Mouse (Mus musculus): ENCODE data around the gene Shank1. TPM values are rescaled to one million over a fixed set of nuclear protein-coding genes. Genes with fewer than 3 reads are reported as not detected.

The Shank1 gene
- polyA plus RNA-seq, 1 experiment = 51.0 TPM

- no peak overlapping the region for H3K27ac ChIP-seq (ENCODE audit: insufficient read depth, low read depth, low read length)
- 35% methylated on average over 10 of the region's 10 CpGs for WGBS
- TF ChIP-seq CTCF (IDR thresholded peaks at IDR 0.05; ENCODE audit: insufficient read depth, low read depth, low read length) (no peak), POLR2A (IDR thresholded peaks at IDR 0.05; ENCODE audit: insufficient read depth, low read depth, low read length) (no peak)
These were observed 47.5 kb downstream of the Shank1 start for GRCm38 (mm10) chr7:44357531-44357930.

GRCm38 (mm10) chr7:44358012-44358411 is 48.0 kb downstream of the Shank1 start:
- no peak overlapping the region for H3K27ac ChIP-seq (ENCODE audit: insufficient read depth, low read depth, low read length)
- peaks cover 54% of the 10 kb centered on the region for H3K4me1 ChIP-seq (ENCODE audit: control insufficient read depth, insufficient read depth, low read length)
- TF ChIP-seq CTCF (IDR thresholded peaks at IDR 0.05; ENCODE audit: insufficient read depth, low read depth, low read length) = no peak
- no peak for TF ChIP-seq POLR2A (IDR thresholded peaks at IDR 0.05; ENCODE audit: insufficient read depth, low read depth, low read length)
- WGBS = 32% methylated on average over 5 of the region's 5 CpGs
- H3K4me3 ChIP-seq (ENCODE audit: insufficient read depth, low read depth, low read length) = no peak overlapping the region

More at GRCm38 (mm10) chr7:44357531-44357930, 47.5 kb downstream of the Shank1 start:
- Histone ChIP-seq H3K4me1 (ENCODE audit: control insufficient read depth, insufficient read depth, low read length) (peaks cover 59% of the 10 kb centered on the region), H3K4me3 (ENCODE audit: insufficient read depth, low read depth, low read length) (no peak overlapping the region)

DNA sequence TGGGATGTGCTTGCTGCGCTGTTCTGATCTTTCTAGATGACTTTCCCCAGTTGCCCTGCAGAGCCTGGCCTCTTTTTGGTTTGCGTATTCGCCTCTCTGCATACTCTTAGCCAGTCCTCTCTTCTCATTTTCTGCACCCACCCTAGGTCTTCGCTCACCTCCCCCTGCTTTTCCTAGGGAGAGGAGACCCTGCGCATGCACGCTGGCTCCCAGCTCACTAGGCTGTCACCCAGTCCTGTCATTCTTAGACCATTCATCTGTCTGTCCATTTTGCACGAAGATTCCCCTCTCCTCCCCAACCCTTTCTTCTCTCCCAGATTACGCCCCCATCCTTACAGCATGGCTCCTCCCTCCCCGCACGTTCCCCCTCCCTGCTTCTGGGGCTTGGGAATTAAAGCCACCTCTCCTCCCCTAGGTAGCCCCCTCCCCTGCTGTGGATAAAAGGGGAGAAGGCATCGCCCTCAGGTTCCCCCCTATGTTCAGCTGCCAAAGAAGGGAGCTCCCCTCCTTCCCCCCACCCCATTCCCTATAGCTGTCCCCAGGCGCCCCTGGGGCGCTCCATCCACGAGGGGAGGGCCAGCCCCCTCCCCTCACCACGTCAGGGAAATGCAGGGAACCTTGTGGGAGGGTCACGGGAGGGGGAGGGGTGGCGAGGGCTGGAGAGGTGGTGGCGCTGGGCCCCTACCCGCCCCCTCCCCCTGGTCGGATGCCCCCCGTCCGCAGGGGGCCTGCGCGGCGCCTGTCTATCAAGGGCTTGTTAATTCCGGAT is 49.0 kb downstream of the Shank1 start:
- TF ChIP-seq POLR2A (IDR thresholded peaks at IDR 0.05; ENCODE audit: insufficient read depth, low read depth, low read length) = no peak
- no peak for TF ChIP-seq CTCF (IDR thresholded peaks at IDR 0.05; ENCODE audit: insufficient read depth, low read depth, low read length)
- Histone ChIP-seq H3K4me1 (ENCODE audit: control insufficient read depth, insufficient read depth, low read length) (peaks cover 44% of the 10 kb centered on the region), H3K4me3 (ENCODE audit: insufficient read depth, low read depth, low read length) (0 out of 2 replicates have a peak overlapping the region, but pooled peaks have one; percentile 9), H3K27ac (ENCODE audit: insufficient read depth, low read depth, low read length) (peak overlapping the region; percentile 43; the same call in 1 of the 2 replicates)
- WGBS = 7% methylated on average over 23 of the region's 26 CpGs

GRCm38 (mm10) chr7:44359908-44360672 is 50.0 kb downstream of the Shank1 start:
- Histone ChIP-seq H3K4me3 (ENCODE audit: insufficient read depth, low read depth, low read length) (peak overlapping the region; percentile 69), H3K27ac (ENCODE audit: insufficient read depth, low read depth, low read length) (peak overlapping the region; percentile 93), H3K4me1 (ENCODE audit: control insufficient read depth, insufficient read depth, low read length) (peaks cover 39% of the 10 kb centered on the region)
- no peak for TF ChIP-seq CTCF (IDR thresholded peaks at IDR 0.05; ENCODE audit: insufficient read depth, low read depth, low read length)
- peak; percentile 83 for TF ChIP-seq POLR2A (IDR thresholded peaks at IDR 0.05; ENCODE audit: insufficient read depth, low read depth, low read length)
- under 1% methylated on average over 54 of the region's 54 CpGs for WGBS

DNA sequence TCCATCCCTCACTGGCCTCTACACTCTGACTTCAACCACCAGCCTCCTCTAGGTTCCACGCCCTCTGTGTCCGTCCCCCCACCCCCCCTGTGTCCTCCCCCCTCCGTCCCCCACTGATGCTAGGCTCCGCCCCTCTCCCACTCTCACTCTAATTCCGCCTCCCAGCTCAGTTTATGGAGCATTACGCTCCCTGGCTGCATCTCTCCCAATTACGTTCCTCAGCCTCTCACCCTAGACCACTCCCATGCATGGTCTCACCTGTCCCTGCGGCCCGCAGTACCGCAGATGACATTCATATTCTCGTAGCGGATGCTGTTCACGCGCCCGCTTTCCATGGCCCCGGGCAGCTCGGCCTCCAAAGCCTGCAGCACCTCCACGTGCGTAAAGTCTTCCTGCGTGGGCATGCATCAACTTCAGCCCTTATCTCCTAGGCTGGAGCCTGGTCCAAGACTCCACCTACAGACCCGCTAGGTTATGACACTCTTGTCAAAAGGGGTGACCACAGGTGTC is 50.8 kb downstream of the Shank1 start:
- TF ChIP-seq POLR2A (IDR thresholded peaks at IDR 0.05; ENCODE audit: insufficient read depth, low read depth, low read length) (no peak), CTCF (IDR thresholded peaks at IDR 0.05; ENCODE audit: insufficient read depth, low read depth, low read length) (no peak)
- Histone ChIP-seq H3K4me1 (ENCODE audit: control insufficient read depth, insufficient read depth, low read length) (peaks cover 39% of the 10 kb centered on the region), H3K27ac (ENCODE audit: insufficient read depth, low read depth, low read length) (peak overlapping the region; percentile 93; the same call in 1 of the 2 replicates), H3K4me3 (ENCODE audit: insufficient read depth, low read depth, low read length) (peak overlapping the region; percentile 69)
- WGBS = 6% methylated on average over 21 of the region's 21 CpGs

DNA sequence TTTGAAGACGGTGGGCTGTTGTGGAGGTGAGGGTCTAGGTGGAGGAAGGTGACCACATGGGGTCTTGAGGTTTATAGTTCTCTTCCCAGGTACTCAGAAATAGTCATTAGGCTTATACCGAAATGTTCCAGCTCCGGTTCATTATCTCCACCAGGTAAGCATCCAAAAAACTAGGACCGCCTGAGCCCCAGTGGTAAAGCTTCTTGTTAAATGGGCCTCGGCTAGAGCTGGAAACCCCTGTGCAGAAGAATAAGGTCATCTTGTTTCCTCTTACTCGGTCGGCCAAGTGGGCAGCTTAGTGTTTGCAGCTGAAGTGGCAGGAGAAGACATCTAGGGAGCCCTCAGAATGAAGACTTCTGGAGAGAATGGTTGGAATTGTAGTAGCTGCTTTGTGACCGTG is 62.6 kb downstream of the Shank1 start:
- 93% methylated on average over 8 of the region's 8 CpGs for WGBS
- Histone ChIP-seq H3K4me1 (ENCODE audit: control insufficient read depth, insufficient read depth, low read length) (peaks cover 11% of the 10 kb centered on the region), H3K27ac (ENCODE audit: insufficient read depth, low read depth, low read length) (no peak overlapping the region), H3K4me3 (ENCODE audit: insufficient read depth, low read depth, low read length) (no peak overlapping the region)
- TF ChIP-seq CTCF (IDR thresholded peaks at IDR 0.05; ENCODE audit: insufficient read depth, low read depth, low read length) (no peak), POLR2A (IDR thresholded peaks at IDR 0.05; ENCODE audit: insufficient read depth, low read depth, low read length) (no peak)

DNA sequence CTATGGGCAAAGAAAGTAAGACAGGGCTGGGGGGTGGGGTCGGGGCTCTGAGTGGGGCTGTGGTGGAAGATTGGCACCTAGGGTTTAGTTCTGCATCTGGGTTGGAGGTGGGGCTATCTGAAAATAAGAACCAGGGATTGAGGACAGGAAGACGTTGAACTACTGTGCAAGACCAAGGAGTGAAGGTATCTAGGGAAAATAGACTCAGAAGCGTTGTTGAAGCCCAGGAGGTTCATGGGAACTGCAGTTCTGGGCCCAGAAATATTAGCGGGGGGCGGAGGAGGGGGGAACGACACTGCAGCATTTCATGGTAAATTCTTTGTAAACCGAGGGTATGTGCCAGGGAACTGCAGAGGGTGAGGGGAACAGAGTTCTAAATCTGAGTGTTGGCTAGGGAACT is 63.4 kb downstream of the Shank1 start:
- Histone ChIP-seq H3K27ac (ENCODE audit: insufficient read depth, low read depth, low read length) (0 out of 2 replicates have a peak overlapping the region, but pooled peaks have one; percentile 8), H3K4me1 (ENCODE audit: control insufficient read depth, insufficient read depth, low read length) (peaks cover 11% of the 10 kb centered on the region), H3K4me3 (ENCODE audit: insufficient read depth, low read depth, low read length) (peak overlapping the region; percentile 41)
- 11% methylated on average over 7 of the region's 7 CpGs for WGBS
- TF ChIP-seq POLR2A (IDR thresholded peaks at IDR 0.05; ENCODE audit: insufficient read depth, low read depth, low read length) (no peak), CTCF (IDR thresholded peaks at IDR 0.05; ENCODE audit: insufficient read depth, low read depth, low read length) (no peak)

- Histone ChIP-seq H3K4me1 (ENCODE audit: control insufficient read depth, insufficient read depth, low read length) (peaks cover 11% of the 10 kb centered on the region), H3K4me3 (ENCODE audit: insufficient read depth, low read depth, low read length) (peak overlapping the region; percentile 86), H3K27ac (ENCODE audit: insufficient read depth, low read depth, low read length) (peak overlapping the region; percentile 82)
- WGBS = under 1% methylated on average over 19 of the region's 19 CpGs
- TF ChIP-seq POLR2A (IDR thresholded peaks at IDR 0.05; ENCODE audit: insufficient read depth, low read depth, low read length) (no peak), CTCF (IDR thresholded peaks at IDR 0.05; ENCODE audit: insufficient read depth, low read depth, low read length) (no peak)
These were observed 64.0 kb downstream of the Shank1 start for GRCm38 (mm10) chr7:44373889-44374652.
